Mouse (Mus musculus): ENCODE data around the gene Tmppe.

Gene Tmppe

DNA sequence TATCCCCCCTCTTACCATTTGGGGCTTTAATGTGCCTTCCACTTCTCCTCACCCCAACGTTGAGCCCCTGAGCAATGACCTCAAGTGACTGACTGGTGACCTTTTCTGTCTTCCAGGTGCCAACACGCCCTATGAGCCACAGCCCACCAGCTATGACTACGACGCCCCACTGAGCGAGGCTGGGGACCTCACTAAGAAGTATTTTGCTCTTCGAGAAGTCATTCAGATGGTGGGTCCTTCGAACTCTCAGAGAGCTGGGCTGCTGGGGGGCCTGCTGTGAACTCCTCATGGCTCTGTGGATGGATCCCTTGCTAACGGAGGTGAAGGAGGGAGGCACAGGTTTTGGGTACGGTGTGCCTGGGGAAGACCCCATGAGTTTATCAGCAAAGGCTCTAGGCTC, 42.0 kb downstream of the Tmppe start:
- DNase-seq (ENCODE audit: low spot score): no peak

DNA sequence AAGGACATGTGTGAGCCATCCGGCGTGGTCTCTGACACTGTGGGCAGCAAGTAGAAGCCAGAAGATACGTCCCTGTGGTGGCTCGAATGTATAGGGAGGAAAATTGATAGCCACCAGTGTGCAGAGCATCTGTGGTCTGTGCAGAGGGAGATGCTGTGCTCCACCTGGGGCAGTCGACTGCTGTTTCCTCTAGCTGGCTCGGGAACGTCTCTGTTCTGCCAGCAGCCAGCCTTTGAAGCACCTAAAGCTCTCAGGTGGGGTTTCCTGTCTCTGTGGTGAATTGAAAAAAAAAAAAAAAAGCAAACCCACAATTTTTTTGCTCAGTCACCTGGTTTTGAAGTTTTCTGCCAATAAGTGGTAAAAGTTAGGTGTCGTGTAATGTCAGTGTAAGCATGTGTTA, 42.4 kb downstream of the Tmppe start:
- no peak for DNase-seq (ENCODE audit: low spot score)

GRCm38 (mm10) chr9:114446887-114447286, 46.0 kb downstream of the Tmppe start:
- no peak for DNase-seq (ENCODE audit: low spot score)

GRCm38 (mm10) chr9:114448700-114449099, 47.8 kb downstream of the Tmppe start:
- DNase-seq (ENCODE audit: low spot score): no peak

DNA sequence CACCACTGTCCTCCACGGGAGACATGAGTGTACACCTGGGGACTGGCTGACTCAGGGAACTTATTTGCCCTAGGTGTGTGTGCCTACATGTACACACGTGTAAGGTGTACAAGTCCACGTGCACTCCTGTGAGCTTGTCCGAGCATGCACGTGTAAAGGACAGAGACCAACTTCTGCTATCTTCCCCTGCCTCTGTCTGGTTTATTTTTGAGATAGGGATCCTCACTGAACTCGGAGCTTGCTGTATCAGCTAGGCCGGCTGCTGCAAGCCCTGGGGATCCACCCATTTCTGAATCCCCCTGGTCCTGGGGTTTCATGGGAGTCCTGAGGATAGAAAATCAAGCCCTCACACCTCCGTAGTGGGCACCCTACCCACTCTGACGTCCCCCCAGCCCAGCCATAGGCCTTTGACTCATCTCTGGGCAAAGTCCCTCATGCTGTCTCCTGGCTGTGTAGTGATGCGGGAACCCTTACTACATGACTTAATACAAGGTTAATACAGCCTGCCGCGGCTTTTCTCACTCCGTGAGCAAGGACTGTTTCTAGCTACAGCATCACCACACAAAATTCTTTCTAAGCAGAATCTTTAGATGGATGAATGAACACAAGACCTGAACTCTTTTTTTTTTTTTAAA, 48.3 kb downstream of the Tmppe start:
- no peak for DNase-seq (ENCODE audit: low spot score)

- DNase-seq (ENCODE audit: low spot score): no peak
Measured at GRCm38 (mm10) chr9:114451615-114452014, 50.7 kb downstream of the Tmppe start.

DNA sequence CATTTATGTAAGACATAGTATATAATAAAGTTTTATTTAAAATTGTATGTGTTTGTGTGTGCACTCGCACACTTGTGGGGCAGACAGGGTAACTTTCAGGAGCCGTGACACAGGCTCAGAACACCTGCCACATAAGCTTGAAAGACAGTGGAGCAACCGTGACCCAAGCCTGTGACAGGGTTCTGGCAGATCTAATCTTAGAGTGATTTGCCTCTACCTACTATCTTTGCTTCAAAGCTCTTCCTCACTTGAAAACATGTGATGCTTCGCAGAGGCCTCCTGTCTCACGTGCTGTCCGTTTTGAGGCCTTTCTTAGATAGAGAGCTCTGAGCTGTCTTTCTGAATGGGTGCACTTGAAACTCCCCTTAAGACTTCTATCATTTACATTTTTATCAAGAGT, 51.5 kb downstream of the Tmppe start:
- no peak for DNase-seq (ENCODE audit: low spot score)

DNA sequence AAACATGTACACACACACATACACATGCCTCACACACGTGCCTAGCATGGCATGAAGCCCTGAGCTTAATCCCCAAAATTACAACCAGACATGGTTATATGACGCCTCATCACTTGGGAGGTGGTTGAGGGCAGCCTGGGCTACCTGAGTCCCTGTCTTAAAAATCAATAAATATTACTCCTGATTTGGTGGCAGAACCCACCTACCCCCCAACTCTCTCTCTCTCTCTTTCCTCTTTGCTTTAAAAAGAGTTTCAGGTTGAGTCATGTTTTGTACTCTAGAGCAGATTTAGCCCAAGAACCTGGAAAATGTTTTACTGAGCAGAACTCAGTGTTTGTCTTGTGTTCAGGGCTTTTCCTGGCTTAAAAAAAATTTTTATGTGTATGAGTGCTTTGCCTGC, 54.5 kb downstream of the Tmppe start:
- no peak for DNase-seq (ENCODE audit: low spot score)

All from layer of hippocampus, adult 9-10 months (tissue).